Mouse (Mus musculus) liver, embryonic 12.5 days (tissue): ENCODE data around the gene Ifna11. TPM values are rescaled to one million over a fixed set of nuclear protein-coding genes. Genes with fewer than 3 reads are reported as not detected.
"Not testable (repeated sequence)": the region's sequence is repeated elsewhere in the genome, so short reads cannot be mapped to it uniquely, and the experiment has no call there.

ENCODE experiments used
- ATAC-seq: fragments of 200-750 bp; cut with Nextera tagmentation; 2 replicates; pipeline ENCODE4 v1.8.0; 2017; ENCODE audit warnings: moderate number of reproducible peaks, mild to moderate bottlenecking, moderate library complexity
- H3K27ac ChIP-seq: fragments of 300-500 bp; sonication (generic); 2 replicates; pipeline ENCODE4 v1.5.1; 2016; ENCODE audit warnings: mild to moderate bottlenecking
- H3K27me3 ChIP-seq: fragments of 300-500 bp; sonication (generic); replicated peaks from 2 replicates; pipeline ENCODE4 v1.6.1; 2016; ENCODE audit warnings: mild to moderate bottlenecking, moderate library complexity
- H3K36me3 ChIP-seq: fragments of 300-500 bp; sonication (generic); 2 replicates; pipeline ENCODE4 v1.6.1; 2016; ENCODE audit warnings: mild to moderate bottlenecking, moderate library complexity
- H3K4me1 ChIP-seq: fragments of 300-500 bp; sonication (generic); 2 replicates; pipeline ENCODE4 v1.6.1; 2016
- H3K4me2 ChIP-seq: fragments of 300-500 bp; sonication (generic); 2 replicates; pipeline ENCODE4 v1.6.1; 2016; ENCODE audit warnings: mild to moderate bottlenecking, moderate library complexity
- H3K4me3 ChIP-seq: fragments of 300-500 bp; sonication (generic); 2 replicates; pipeline ENCODE4 v1.5.1; 2016; ENCODE audit warnings: mild to moderate bottlenecking, moderate library complexity
- H3K9ac ChIP-seq: fragments of 300-500 bp; sonication (generic); 2 replicates; pipeline ENCODE4 v1.6.1; 2016; ENCODE audit warnings: mild to moderate bottlenecking, moderate library complexity
- H3K9me3 ChIP-seq: fragments of 300-500 bp; sonication (generic); replicated peaks from 2 replicates; pipeline ENCODE4 v1.6.1; 2016; ENCODE audit warnings: mild to moderate bottlenecking, moderate library complexity
- WGBS: fragments of 180-500 bp; shearing (Covaris S2); methylation state at CpG from one replicate; pipeline ENCODE4 v1.1.7; 2016; ENCODE audit not compliant: insufficient replicate concordance; 5-methylcytosine and 5-hydroxymethylcytosine counted together
- polyA plus RNA-seq: library from polyadenylated mRNA; unstranded; fragments of >200 nt; fragmentation: Nextera tagmentation; extraction: Ambion mirVana; gene quantifications from 2 replicates; pipeline ENCODE4 v1.2.1, GENCODE M21; 2016

The Ifna11 gene
- polyA plus RNA-seq, 1 experiment from 2014 or later: not detected

GRCm38 (mm10) chr4:88799365-88799764 lies 20.4 kb upstream of the Ifna11 start, which contains the start of gene Gm13285:
Gm13285 (plus strand) TSS chr4:88799665.
- H3K9ac ChIP-seq, H3K4me3 ChIP-seq, H3K27ac ChIP-seq, H3K4me2 ChIP-seq, ATAC-seq, H3K27me3 ChIP-seq, H3K4me1 ChIP-seq, H3K9me3 ChIP-seq, H3K36me3 ChIP-seq: not testable (repeated sequence)
- WGBS: 8% methylated on average over 5 of the region's 7 CpGs

GRCm38 (mm10) chr4:88802954-88803353 lies 16.8 kb upstream of the Ifna11 start, which contains the start of gene Gm13287:
Gm13287 (plus strand) TSS chr4:88803254.
- H3K9me3 ChIP-seq, H3K27me3 ChIP-seq, H3K27ac ChIP-seq, H3K9ac ChIP-seq, H3K36me3 ChIP-seq, ATAC-seq, H3K4me1 ChIP-seq, H3K4me3 ChIP-seq: not testable (repeated sequence)
- WGBS: no CpG with 5 or more reads among the region's 29 CpGs
- H3K4me2 ChIP-seq: peak within 1 kb of the TSS; percentile 47

- not testable (repeated sequence) for H3K27ac ChIP-seq, H3K4me3 ChIP-seq, H3K9me3 ChIP-seq, H3K4me1 ChIP-seq, H3K36me3 ChIP-seq, ATAC-seq, H3K9ac ChIP-seq
- Histone ChIP-seq H3K27me3 (peaks cover 12% of the 10 kb centered on the region), H3K4me2 (peak within 1 kb of the TSS; percentile 50)
- no CpG with 5 or more reads among the region's 8 CpGs for WGBS
Observed at GRCm38 (mm10) chr4:88805231-88805630, 14.5 kb upstream of the Ifna11 start, which contains the start of gene Gm13288. Gm13288 (plus strand) TSS chr4:88805531.

GRCm38 (mm10) chr4:88805761-88806160 lies 14.0 kb upstream of the Ifna11 start:
- not testable (repeated sequence) for H3K9me3 ChIP-seq, H3K9ac ChIP-seq, H3K36me3 ChIP-seq, ATAC-seq, H3K27ac ChIP-seq, H3K4me3 ChIP-seq, H3K4me1 ChIP-seq
- H3K4me2 ChIP-seq: peak overlapping the region; percentile 50
- WGBS: 4% methylated on average over 5 of the region's 34 CpGs
- H3K27me3 ChIP-seq: peaks cover 12% of the 10 kb centered on the region

GRCm38 (mm10) chr4:88815928-88816327 lies 3.8 kb upstream of the Ifna11 start, which contains the start of gene Ifna7:
Ifna7 (plus strand) TSS chr4:88816228.
- no peaks in the 10 kb centered on the region for H3K4me1 ChIP-seq
- no peak for ATAC-seq
- H3K9me3 ChIP-seq: no peaks in the 10 kb centered on the region
- H3K9ac ChIP-seq: no peak within 1 kb of the TSS
- peaks cover 4% of the 10 kb centered on the region; the same call in 1 of the 2 replicates for H3K27me3 ChIP-seq
- H3K27ac ChIP-seq: no peak within 1 kb of the TSS
- 37% methylated on average over 3 of the region's 3 CpGs for WGBS
- H3K36me3 ChIP-seq: no peaks in the 10 kb centered on the region
- H3K4me2 ChIP-seq: no peak within 1 kb of the TSS
- H3K4me3 ChIP-seq: no peak within 1 kb of the TSS

- no peak overlapping the region for H3K4me2 ChIP-seq
- no peaks in the 10 kb centered on the region for H3K36me3 ChIP-seq
- H3K27me3 ChIP-seq: 0 out of 2 replicates have a peak, but pooled peaks cover 4% of the 10 kb centered on the region
- H3K9ac ChIP-seq: no peak overlapping the region
- ATAC-seq: no peak
- no peak overlapping the region for H3K4me3 ChIP-seq
- H3K27ac ChIP-seq: no peak overlapping the region
- no peaks in the 10 kb centered on the region for H3K9me3 ChIP-seq
- WGBS: 20% methylated on average over 4 of the region's 4 CpGs
- no peaks in the 10 kb centered on the region for H3K4me1 ChIP-seq
Observed at GRCm38 (mm10) chr4:88822995-88823394, 3.2 kb downstream of the Ifna11 start.

GRCm38 (mm10) chr4:88827116-88827515 lies 7.4 kb downstream of the Ifna11 start, which contains the start of gene Ifna6:
Ifna6 (plus strand) TSS chr4:88827416.
- H3K27me3 ChIP-seq, H3K4me3 ChIP-seq, H3K4me2 ChIP-seq, H3K36me3 ChIP-seq, H3K4me1 ChIP-seq, H3K9ac ChIP-seq, ATAC-seq, H3K9me3 ChIP-seq, H3K27ac ChIP-seq: not testable (repeated sequence)

GRCm38 (mm10) chr4:88830523-88830922 lies 10.8 kb downstream of the Ifna11 start:
- Histone ChIP-seq H3K9ac (no peak overlapping the region), H3K27me3 (no peaks in the 10 kb centered on the region), H3K9me3 (no peaks in the 10 kb centered on the region), H3K4me3 (no peak overlapping the region), H3K36me3 (no peaks in the 10 kb centered on the region), H3K4me2 (no peak overlapping the region), H3K27ac (no peak overlapping the region), H3K4me1 (no peaks in the 10 kb centered on the region)
- WGBS: 18% methylated on average over 4 of the region's 4 CpGs
- ATAC-seq: no peak

- not testable (repeated sequence) for H3K9me3 ChIP-seq, H3K4me1 ChIP-seq, ATAC-seq, H3K4me3 ChIP-seq, H3K27me3 ChIP-seq, H3K9ac ChIP-seq, H3K36me3 ChIP-seq, H3K4me2 ChIP-seq, H3K27ac ChIP-seq
- WGBS: 53% methylated on average over 1 of the region's 1 CpGs
Observed at GRCm38 (mm10) chr4:88835225-88835624, 15.5 kb downstream of the Ifna11 start, which contains the start of gene Ifna5. Ifna5 (plus strand) TSS chr4:88835525.

GRCm38 (mm10) chr4:88838828-88839227 lies 19.1 kb downstream of the Ifna11 start:
- ATAC-seq: no peak
- Histone ChIP-seq H3K9me3 (no peaks in the 10 kb centered on the region), H3K27ac (no peak overlapping the region), H3K4me1 (no peaks in the 10 kb centered on the region), H3K27me3 (0 out of 2 replicates have a peak, but pooled peaks cover 8% of the 10 kb centered on the region), H3K4me2 (no peak overlapping the region), H3K36me3 (no peaks in the 10 kb centered on the region), H3K4me3 (no peak overlapping the region), H3K9ac (no peak overlapping the region)
- 28% methylated on average over 3 of the region's 3 CpGs for WGBS

- WGBS: 46% methylated on average over 3 of the region's 3 CpGs
- H3K27me3 ChIP-seq: 0 out of 2 replicates have a peak, but pooled peaks cover 8% of the 10 kb centered on the region
- H3K9ac ChIP-seq: no peak overlapping the region
- H3K4me3 ChIP-seq: no peak overlapping the region
- H3K4me1 ChIP-seq: no peaks in the 10 kb centered on the region
- H3K27ac ChIP-seq: no peak overlapping the region
- no peaks in the 10 kb centered on the region for H3K9me3 ChIP-seq
- H3K4me2 ChIP-seq: no peak overlapping the region
- ATAC-seq: no peak
- H3K36me3 ChIP-seq: no peaks in the 10 kb centered on the region
Observed at GRCm38 (mm10) chr4:88840058-88840457, 20.3 kb downstream of the Ifna11 start.

- no peak within 1 kb of the TSS for H3K27ac ChIP-seq
- no peak within 1 kb of the TSS for H3K4me3 ChIP-seq
- no peaks in the 10 kb centered on the region for H3K4me1 ChIP-seq
- H3K36me3 ChIP-seq: no peaks in the 10 kb centered on the region
- H3K27me3 ChIP-seq: 0 out of 2 replicates have a peak, but pooled peaks cover 8% of the 10 kb centered on the region
- no peak within 1 kb of the TSS for H3K9ac ChIP-seq
- H3K4me2 ChIP-seq: no peak within 1 kb of the TSS
- ATAC-seq: no peak
- no peaks in the 10 kb centered on the region for H3K9me3 ChIP-seq
- 35% methylated on average over 2 of the region's 2 CpGs for WGBS
Observed at GRCm38 (mm10) chr4:88841438-88841911, 21.7 kb downstream of the Ifna11 start, which contains the start of gene Ifna4. Ifna4 (plus strand) TSS chr4:88841861.

GRCm38 (mm10) chr4:88845334-88845733 lies 25.6 kb downstream of the Ifna11 start:
- Histone ChIP-seq H3K27me3 (0 out of 2 replicates have a peak, but pooled peaks cover 8% of the 10 kb centered on the region), H3K27ac (no peak overlapping the region), H3K4me3 (no peak overlapping the region), H3K4me2 (no peak overlapping the region), H3K4me1 (no peaks in the 10 kb centered on the region), H3K9ac (no peak overlapping the region), H3K9me3 (no peaks in the 10 kb centered on the region), H3K36me3 (no peaks in the 10 kb centered on the region)
- WGBS: 21% methylated on average over 2 of the region's 2 CpGs
- ATAC-seq: no peak
